Mouse (Mus musculus): ENCODE results near the gene Sp7. TPM values are rescaled to one million over a fixed set of nuclear protein-coding genes. Genes with fewer than 3 reads are reported as not detected.

The Sp7 gene
- total RNA-seq, 2 experiments from 2014 or later = 0.26 to 0.53 TPM

DNA sequence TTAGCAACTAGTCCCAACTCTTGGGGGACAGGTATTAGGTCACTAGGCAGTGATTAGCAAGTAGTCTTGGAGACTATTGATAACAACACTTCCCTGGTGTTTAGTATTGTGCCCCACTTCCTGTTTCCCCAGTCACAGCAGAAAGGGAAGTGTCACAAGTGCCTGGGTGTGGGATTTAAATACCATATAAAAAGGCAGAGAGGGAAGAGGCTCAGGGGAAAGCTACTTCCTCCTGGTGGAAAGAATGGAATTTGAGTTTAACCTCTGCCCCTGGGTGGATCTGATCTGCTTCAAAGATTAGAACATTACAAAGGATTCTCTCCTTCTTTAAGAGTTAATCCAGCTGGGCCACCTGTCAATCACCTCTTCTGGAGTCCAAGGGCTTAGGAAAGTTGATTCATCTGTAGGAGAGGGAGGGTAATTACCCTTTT is 26.6 kb upstream of the Sp7 start:
- DNase-seq (ENCODE audit: low spot score in 2 of 2) = no peak
- intact Hi-C loops (cut with DNase I) = no loop called here

DNA sequence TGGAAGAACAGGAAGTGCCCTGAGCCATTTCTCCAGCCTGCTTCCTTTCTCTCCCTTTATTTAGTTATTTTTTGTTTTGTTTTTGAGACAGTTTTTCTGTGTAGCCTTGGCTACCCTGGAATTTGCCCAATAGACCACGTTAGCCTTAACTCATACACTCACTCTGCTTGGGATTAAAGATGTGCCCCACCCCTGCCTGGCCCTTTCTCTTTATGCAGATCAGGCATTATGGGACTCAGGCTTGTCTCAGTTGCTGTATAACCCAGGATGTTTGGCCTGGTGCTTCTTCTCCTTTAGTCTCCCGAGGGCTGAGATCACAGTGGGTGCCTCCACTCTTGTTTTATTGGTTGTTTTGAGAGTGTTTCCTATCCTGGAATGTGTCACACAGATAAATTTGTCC is 25.5 kb upstream of the Sp7 start:
- intact Hi-C loops (cut with DNase I) = no loop called here

DNA sequence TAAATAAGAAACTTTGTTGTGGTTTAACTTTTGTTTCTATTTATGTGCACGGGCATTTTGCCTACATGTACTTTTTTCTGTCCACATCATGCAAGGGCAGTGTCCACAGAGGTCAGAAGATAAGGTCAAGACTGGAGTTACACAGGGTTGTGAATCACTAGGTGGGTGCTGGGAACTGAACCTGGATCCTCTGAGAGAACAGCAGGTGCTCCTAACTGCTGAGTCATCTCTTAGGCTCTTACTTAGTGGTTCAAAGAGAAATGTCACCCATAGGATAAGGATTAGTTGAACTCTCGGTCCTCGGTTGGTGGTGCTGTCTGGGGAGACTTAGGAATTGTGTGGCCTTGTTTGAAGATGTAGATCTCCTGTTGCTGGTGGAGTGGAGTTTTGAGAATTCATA is 22.0 kb upstream of the Sp7 start:
- no peak for DNase-seq (ENCODE audit: low spot score in 2 of 2)
- intact Hi-C loops (cut with DNase I) = no loop called here

More for the DNA sequence above, 25.5 kb upstream of the Sp7 start:
- DNase-seq (ENCODE audit: low spot score in 2 of 2) = no peak

DNA sequence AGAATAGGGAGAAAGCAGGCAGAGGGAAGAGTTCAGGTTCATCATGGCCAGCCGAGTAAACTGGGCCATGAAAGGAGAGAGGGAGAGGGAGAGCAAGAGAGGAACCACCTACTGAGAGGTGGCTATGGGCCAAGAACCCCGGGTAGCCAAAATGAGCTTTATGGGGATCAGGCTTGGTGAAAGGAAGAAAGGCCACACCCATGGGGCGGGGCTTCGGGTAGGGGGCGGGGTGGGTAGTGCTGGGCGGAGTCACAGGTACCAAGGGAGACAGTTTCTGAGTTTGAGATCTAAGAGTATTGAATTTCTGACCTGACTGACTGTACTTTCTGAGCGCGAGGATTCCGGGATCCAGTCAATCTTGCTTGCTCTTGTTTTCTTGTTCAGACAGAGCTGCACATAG is 19.7 kb upstream of the Sp7 start:
- intact Hi-C loops (cut with DNase I) = no loop called here

DNA sequence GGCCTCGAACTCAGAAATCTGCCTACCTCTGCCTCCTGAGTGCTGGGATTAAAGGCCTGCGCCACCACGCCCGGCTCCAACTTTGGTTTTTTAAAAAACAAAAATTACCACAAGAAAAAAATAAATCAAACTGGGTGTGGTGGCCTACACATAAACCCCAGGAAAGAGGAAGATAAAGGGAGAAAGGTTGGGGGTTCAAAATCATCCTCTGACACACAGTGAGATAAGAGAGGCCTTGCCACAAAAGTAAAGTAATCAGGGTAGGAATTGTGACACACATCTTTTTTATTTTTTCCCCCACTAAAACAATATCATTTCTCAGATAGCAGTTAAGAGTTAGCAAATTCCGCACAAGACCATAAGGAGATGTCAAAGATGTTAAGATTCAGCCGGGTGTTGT is 16.7 kb upstream of the Sp7 start:
- DNase-seq (ENCODE audit: low spot score in 2 of 2) = no peak
- intact Hi-C loops (cut with DNase I) = no loop called here

More for the DNA sequence above, 19.7 kb upstream of the Sp7 start:
- no peak for DNase-seq (ENCODE audit: low spot score in 2 of 2)

DNA sequence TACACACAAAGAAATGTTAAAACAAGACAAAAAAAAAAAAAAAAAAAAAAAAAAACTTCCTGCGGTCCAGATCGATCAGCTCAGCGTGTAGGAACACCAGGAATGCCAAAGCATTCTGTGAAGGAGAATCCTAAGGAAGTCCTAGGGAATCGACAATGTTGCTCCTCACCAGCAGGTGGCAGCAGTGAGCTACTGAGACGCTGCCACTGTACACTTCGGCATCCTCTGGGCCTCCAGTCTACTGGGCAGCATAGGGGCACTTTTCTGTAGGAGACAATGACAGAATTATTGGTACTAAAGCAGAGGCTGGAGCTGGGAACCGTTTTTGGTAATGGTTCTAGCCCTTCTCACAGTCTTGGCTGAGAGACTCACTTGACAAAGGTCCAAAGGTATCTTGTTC is 14.6 kb upstream of the Sp7 start:
- peak; percentile 79 to 88 for DNase-seq (ENCODE audit: low spot score in 2 of 2)
- intact Hi-C loops (cut with DNase I) = loop anchor here (1.0 kb wide), 2 partner anchors 40 to 61 kb away; no protein-coding TSS in a partner anchor

DNA sequence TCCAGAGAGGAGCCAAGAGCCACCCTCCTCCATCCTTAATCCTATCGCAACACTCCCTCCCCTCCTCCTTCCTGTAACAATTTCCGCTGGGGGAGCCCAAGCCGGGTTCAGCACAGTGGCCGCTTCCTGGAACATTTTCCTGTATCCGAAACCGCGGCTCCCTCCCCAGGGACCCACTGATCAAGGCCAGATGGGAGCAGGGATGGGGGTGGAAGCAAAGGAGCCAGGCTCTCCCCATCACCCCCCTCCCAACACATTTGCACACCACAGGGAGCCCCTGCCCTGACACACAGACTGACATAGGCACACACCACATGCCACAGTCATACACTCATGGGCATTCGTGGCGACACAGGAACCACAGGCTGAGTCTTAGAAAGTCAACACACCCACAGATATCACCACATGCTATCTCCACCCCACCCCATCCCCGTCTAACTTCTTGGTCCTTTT is 10.9 kb upstream of the Sp7 start:
- intact Hi-C loops (cut with DNase I) = loop anchor here (2.0 kb wide), 1 partner anchor 23 kb away; no protein-coding TSS in a partner anchor
- DNase-seq (ENCODE audit: low spot score in 2 of 2) = no peak

DNA sequence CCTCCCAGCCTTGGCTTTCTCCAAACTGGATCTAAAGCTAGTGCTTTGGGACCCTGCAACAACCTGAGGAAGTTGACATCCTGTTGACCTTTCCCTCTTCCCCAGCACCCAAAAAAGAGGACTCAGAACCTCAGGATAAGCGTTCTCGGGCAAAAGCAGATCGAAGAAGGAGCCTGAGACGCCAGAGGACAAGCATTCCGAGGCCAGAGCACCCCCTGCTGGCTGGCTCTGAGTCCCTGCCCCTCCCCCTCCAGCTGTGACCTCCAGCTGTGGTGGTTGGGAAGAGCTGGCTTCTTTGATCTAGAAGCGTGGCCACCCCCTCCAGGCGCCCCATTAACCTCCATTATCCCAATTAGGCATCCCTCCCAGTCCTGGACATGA is 10.2 kb upstream of the Sp7 start:
- intact Hi-C loops (cut with DNase I) = loop anchor here (2.0 kb wide), 1 partner anchor 22 kb away; no protein-coding TSS in a partner anchor
- peak; percentile 80 to 83 for DNase-seq (ENCODE audit: low spot score in 2 of 2)

DNA sequence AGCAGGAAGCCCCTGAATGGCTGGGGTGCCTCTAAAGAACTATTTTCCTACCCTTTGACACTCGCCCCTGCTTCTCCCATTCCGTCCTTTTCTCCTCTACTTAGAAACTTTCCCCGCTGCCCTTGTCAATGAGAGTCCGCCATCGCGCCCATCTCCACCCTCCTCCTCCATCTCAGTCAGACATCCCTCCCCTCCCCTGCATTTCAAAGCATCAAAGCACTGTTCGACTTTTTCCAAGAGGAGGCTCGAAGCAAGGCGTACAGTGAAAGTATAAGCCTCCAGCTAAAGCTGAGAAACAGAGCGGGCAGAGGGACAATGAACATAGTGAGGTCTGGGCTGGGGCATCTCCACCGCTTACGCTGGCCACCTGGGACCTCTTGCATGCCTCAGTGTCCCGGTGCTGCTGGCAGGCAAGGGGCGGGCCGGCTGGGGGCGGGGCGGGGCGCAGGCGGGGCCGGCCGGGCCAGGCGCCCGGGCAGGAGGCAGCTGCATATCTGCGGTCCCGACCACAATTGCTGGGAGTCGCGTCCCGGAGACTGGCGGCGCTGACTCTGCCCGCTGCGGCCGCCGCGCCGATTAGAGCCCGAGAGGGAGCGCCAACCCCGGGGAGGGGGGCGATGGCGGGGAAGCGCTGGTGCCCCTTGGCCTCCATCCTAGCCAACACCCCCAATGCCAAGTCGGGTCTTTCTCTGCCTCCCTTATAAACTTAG is 9.6 kb upstream of the Sp7 start:
- no peak for DNase-seq (ENCODE audit: low spot score in 2 of 2)
- intact Hi-C loops (cut with DNase I) = loop anchor here (2.0 kb wide), 1 partner anchor 22 kb away; no protein-coding TSS in a partner anchor

DNA sequence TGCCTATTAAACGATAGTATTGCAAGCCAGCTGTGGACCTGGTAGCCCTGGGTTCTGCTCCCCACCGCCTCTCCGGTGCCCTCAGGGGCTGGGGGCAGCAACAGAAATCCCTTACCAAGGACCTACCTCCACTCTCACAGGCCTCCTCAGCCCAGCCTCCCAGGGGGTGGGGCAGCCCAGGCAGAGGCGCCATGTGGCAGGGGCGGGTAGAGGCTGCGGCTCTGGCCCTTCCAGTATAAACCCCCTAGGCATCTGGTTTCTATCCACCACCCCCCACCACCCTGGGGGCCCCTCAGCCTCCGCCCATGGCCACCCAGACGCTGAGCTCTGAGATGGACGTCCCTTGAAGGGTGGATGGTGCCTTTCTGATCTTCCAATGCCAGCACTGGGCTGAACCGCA is 3.7 kb upstream of the Sp7 start:
- no peak for DNase-seq (ENCODE audit: low spot score in 2 of 2)
- intact Hi-C loops (cut with DNase I) = no loop called here

DNA sequence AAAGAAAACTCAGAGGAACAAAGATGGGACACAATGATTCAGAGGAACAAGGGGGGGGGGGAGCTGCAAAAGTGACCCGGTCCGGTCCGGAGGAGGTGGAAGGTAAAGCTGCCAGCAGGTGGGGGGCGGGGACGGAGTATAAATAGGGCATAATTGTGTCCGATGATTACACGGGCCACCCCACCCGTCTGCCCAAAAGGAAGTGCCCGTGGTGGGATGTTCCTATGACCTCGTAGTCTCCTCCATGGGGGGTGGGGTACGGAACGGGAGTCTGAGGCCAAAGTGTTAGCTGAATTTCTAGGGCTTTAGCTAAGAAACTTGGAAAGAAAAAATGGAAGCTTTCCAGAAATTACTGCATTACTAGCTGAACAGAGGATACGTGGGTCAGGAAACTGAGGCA is 3.0 kb upstream of the Sp7 start:
- intact Hi-C loops (cut with DNase I) = no loop called here
- no peak for DNase-seq (ENCODE audit: low spot score in 2 of 2)

DNA sequence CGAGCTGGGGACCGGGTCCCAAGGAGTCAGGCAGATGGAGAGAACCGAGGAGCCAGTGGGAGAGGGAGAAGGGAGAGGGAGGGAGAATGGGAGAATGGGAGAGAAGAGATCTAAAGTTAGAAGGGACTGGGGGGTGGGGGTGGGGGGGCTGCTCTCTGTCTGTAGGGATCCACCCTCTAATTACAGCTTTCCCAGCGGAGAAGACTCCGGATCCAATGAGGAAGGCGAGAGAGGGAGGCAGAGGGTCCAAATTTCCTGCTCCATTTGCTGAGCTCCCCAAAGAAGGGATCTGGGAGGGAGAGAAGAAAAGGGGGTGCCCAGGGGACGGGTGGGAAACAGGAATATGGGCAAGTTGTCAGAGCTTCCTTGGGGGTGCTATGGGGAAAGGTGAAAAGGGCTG is 744 bp downstream of the Sp7 start:
- intact Hi-C loops (cut with DNase I) = no loop called here
- no peak for DNase-seq (ENCODE audit: low spot score in 2 of 2)

DNA sequence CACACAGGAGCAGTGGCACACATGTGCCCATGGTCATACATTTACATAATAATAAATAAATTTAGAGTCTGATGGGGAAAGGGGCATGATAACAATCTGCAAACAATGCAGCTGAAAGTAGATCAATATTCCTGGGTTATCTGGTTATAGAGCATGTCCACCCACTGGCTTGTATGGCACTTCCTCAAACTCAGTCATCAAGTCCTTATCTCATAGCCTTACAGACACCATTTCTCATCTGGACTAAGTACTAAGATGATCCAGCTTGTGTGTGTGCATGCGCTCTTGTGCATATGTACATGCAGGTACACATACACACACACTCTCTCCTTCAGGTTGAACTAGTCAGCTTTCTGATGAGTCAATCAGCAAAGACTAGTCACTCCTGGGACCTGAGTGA is 2.3 kb downstream of the Sp7 start:
- no peak for DNase-seq (ENCODE audit: low spot score in 2 of 2)
- intact Hi-C loops (cut with DNase I) = no loop called here

DNA sequence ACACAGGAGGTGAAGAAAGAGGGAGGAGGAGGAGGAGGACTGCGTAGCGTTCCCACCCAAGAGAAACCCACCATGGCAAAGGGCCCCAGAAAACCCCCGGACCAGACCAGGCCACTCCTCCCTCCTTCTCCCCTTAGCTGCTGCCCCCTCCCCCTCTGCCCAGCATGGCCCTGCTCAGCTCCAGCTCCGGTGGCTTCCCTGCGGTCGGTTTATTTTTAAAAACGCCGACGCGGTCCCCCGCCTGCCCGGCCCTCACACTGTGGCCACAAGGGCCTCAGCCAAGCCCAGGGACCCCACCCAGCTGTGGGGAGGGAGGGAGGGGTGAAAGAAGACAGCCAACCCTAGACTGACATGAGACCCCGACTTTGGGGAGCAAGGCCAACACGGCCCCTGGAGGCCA is 4.3 kb downstream of the Sp7 start:
- intact Hi-C loops (cut with DNase I) = no loop called here

DNA sequence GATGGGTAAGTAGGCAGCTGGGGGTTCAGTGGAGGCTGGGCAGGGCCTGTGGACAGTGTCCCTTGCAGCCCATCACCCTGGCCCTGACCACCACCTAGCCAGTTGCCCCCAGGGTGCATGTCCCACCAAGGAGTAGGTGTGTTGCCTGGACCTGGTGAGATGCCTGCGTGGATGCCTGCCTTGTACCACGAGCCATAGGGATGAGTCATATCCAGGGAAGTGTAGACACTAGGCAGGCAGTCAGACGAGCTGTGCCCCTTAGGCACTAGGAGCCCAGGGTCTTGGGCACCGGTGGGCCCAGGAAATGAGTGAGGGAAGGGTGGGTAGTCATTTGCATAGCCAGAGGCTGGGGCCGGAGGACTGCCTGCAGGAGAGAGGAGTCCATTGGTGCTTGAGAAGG is 8.1 kb downstream of the Sp7 start:
- no peak for DNase-seq (ENCODE audit: low spot score in 2 of 2)

More for the DNA sequence above, 4.3 kb downstream of the Sp7 start:
- no peak for DNase-seq (ENCODE audit: low spot score in 2 of 2)

DNA sequence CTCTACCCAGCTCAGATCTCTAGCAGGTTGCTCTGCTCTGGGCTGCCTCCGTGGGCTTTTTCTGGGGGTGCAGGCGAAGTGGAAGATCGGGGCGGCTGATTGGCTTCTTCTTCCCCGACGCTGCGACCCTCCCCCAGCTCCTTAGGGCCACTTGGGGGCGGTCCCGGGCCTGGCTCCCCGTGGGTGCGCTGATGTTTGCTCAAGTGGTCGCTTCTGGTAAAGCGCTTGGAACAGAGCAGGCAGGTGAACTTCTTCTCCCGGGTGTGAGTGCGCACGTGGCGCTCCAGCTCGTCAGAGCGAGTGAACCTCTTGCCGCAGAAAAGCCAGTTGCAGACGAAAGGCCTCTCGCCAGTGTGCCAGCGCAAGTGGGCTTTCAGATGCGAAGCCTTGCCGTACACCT is 8.9 kb downstream of the Sp7 start:
- intact Hi-C loops (cut with DNase I) = no loop called here
- no peak for DNase-seq (ENCODE audit: low spot score in 2 of 2)

More for the DNA sequence above, 8.1 kb downstream of the Sp7 start:
- intact Hi-C loops (cut with DNase I) = no loop called here

DNA sequence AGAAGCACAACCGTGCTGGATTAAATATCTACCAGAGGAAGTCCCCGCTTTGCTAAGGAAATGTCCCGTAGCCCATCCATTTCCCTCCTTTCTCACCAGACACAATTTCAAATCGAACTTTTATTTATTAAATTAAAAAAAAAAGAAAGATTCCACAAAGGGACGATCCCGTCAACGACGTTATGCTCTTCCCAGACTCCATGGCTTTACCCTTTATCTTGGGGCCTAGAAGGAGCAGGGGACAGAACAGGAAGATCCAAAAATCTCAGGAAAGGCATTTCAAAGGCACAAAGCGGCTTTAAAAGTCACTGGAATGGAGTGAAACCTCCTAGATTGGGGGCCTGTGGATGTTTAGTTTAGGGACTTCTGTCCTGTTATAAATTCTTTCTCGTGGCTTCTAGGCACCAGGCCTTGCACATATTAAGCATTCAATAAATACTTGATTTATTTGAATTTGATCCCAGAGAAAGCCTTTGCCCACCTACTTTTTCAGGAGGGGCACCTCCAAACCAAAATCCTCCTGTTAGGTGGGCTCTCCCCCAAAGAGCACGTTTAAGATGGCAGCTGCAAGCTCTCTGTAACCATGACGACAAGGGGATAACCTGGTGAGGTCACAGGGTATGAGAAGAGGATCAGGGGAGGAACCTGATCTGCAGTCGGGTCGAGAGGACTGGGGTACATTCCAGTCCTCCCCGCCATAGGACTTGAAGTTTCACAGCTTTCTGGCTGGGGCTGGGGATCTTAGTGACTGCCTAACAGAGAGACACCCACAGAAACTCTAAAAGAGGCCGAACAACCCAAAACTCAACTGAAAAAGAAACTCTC is 10.3 kb downstream of the Sp7 start:
- intact Hi-C loops (cut with DNase I) = no loop called here
- no peak for DNase-seq (ENCODE audit: low spot score in 2 of 2)

DNA sequence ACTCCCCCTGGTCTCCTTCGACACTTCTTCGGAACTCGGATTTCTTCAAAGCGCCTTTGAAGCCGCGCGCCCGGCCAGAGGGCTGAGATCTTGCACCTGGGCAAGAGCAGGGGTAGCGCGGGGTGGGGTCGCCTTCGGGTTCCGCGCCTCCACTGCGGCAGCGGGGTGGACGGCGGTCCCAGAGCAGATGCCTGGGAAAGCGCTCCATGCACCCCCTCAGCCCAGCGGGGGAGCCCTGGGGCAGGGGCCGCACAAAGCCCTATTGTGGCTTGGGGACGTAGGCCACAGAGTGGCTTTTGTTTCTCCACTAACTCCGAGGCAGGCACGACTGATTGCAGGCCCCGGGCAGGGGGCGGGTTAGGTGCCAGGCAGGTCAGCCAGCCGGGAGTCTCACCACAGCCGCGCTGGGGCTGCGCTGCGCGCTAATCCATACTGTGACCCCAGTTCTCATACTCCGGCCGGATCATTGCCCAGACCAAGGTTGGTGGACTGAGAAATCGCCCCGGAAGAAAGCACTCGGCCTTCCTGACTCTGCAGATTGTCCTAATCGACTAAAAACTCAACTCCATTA is 11.0 kb downstream of the Sp7 start:
- intact Hi-C loops (cut with DNase I) = loop anchor here (2.0 kb wide), 1 partner anchor 21 kb away; no protein-coding TSS in a partner anchor
- DNase-seq (ENCODE audit: low spot score in 2 of 2) = peak in 1 of 2 experiments; percentile 10

DNA sequence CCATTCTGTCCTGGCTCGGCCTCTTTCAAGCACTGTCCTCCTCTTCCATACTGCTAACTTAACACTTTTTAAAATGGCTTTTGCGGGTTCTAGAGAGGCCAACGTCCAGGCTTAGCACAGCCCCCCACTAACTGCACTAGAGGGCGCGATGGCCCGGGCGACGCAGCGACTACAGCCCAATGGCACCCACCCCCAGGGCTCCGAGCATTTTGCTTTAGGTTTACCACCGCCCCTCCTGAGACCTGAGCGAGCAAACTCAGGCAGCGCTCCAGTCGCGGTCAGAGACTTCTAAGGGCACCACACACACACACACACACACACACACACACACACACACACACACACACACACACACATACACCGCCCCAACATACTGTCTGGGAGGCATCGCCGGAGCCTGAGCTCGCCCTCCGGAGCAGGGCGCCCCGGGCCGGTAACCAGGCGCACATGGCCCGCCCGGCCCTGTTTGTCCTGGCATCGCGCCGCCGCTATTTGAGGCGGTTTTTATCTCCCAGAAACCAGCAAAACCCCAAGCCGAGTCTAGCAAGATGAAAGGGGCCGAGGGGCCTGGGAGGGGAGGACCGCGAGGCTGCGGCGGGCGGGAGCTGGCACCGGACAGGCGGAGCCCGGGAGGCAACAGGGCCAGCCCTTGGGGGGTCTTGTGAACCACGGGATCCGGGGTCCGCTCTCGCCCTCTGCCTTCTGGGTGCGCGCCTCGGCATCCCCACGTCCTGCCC is 11.7 kb downstream of the Sp7 start:
- DNase-seq (ENCODE audit: low spot score in 2 of 2) = peak in 1 of 2 experiments; percentile 43
- intact Hi-C loops (cut with DNase I) = loop anchor here (2.0 kb wide), 1 partner anchor 21 kb away; no protein-coding TSS in a partner anchor

Measured in left cerebral cortex, postnatal 14 days (tissue).